Mouse (Mus musculus) liver, postnatal 0 days (tissue): ENCODE measurements around the gene Kif17. TPM values are rescaled to one million over a fixed set of nuclear protein-coding genes. Genes with fewer than 3 reads are reported as not detected.

Experiments used
- ATAC-seq: fragments of 200-750 bp; cut with Nextera tagmentation; 2 replicates; pipeline ENCODE4 v1.8.0; 2017; ENCODE audit warnings: mild to moderate bottlenecking, moderate library complexity
- DNase-seq: peaks from one replicate; pipeline ENCODE4 v3.0.0-alpha.2; 2016
- H3K27ac ChIP-seq: fragments of 300-500 bp; sonication (generic); 2 replicates; pipeline ENCODE4 v1.5.1; 2014; ENCODE audit warnings: antibody characterized with exemption, moderate library complexity, mild to moderate bottlenecking, low read depth
- H3K27me3 ChIP-seq: fragments of 300-500 bp; sonication (generic); 2 replicates; pipeline ENCODE4 v1.6.1; 2014; ENCODE audit warnings: low read length, control low read depth, mixed read lengths; ENCODE audit not compliant: insufficient read depth
- H3K36me3 ChIP-seq: fragments of 300-500 bp; sonication (generic); replicated peaks from 2 replicates; pipeline ENCODE4 v1.6.1; 2014; ENCODE audit warnings: mild to moderate bottlenecking, control low read depth, low read length, moderate library complexity, mixed read lengths; ENCODE audit not compliant: insufficient read depth
- H3K4me1 ChIP-seq: fragments of 300-500 bp; sonication (generic); 2 replicates; pipeline ENCODE4 v1.6.1; 2014; ENCODE audit warnings: antibody characterized with exemption, mild to moderate bottlenecking, control low read depth; ENCODE audit not compliant: insufficient read depth
- H3K4me2 ChIP-seq: fragments of 300-500 bp; sonication (generic); 2 replicates; pipeline ENCODE4 v1.6.1; 2014; ENCODE audit warnings: low read depth, mild to moderate bottlenecking, low read length, moderate library complexity, mixed read lengths
- H3K4me3 ChIP-seq: fragments of 300-500 bp; sonication (generic); 2 replicates; pipeline ENCODE4 v1.5.1; 2014; ENCODE audit warnings: low read depth, low read length
- H3K9ac ChIP-seq: fragments of 300-500 bp; sonication (generic); replicated peaks from 2 replicates; pipeline ENCODE4 v1.6.1; 2014; ENCODE audit warnings: mild to moderate bottlenecking, moderate library complexity
- H3K9me3 ChIP-seq: fragments of 300-500 bp; sonication (generic); 2 replicates; pipeline ENCODE4 v1.6.1; 2016; ENCODE audit warnings: mild to moderate bottlenecking, control low read depth, low read length, mixed read lengths
- CTCF ChIP-seq: sonication (generic); IDR thresholded peaks from 2 replicates; pipeline ENCODE4 v1.5.1; 2016; ENCODE audit warnings: antibody characterized with exemption, low read depth
- EP300 ChIP-seq: IDR thresholded peaks from 2 replicates; pipeline ENCODE4 v1.6.1; 2016; ENCODE audit warnings: antibody characterized with exemption, low read depth, mild to moderate bottlenecking
- WGBS: fragments of 180-500 bp; shearing (Covaris S2); extraction: QIAGEN DNeasy Blood & Tissue Kit; methylation state at CpG from one replicate; pipeline ENCODE4 v1.1.7; 2014; ENCODE audit not compliant: insufficient replicate concordance; 5-methylcytosine and 5-hydroxymethylcytosine counted together
- polyA plus RNA-seq: library from polyadenylated mRNA; unstranded; fragments of >200 nt; fragmentation: Nextera tagmentation; extraction: Ambion mirVana; gene quantifications from 2 replicates; pipeline ENCODE4 v1.2.1, GENCODE M21; 2015

Kif17 gene
- polyA plus RNA-seq, 1 experiment from 2014 or later: 0.08 TPM

DNA sequence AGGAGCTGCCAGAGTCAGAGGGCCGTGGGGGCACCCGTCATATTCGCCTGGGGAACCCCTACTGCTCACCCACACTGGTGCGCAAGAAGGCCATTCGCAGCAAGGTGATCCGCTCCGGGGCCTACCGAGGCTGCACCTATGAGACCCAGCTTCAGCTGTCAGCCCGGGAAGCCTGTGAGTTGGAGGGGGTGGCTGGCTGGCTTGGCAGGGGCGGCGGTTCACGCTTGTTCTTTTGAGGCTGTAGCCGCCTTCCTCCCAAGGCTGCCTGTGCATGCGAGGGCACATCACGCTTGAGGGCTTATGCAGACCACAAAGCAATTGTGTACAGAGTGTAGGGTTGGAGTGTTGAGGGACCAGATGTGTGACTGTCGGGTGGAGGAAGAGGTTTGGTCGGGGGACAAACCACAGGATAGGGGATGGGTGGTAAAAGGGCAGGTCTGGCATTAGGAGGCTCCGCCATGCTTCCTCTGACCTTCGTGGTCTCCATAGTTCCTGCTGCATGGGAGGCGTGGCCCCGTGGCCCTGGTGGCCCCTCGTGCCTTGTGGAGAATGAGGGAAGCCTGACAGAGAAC, 7.0 kb downstream of the Kif17 start:
- Histone ChIP-seq H3K27ac (0 out of 2 replicates have a peak overlapping the region, but pooled peaks have one; percentile 22), H3K36me3 (no peaks in the 10 kb centered on the region), H3K4me2 (peak overlapping the region; percentile 9; the same call in 1 of the 2 replicates), H3K9me3 (no peaks in the 10 kb centered on the region), H3K4me1 (peaks cover 10% of the 10 kb centered on the region; the same call in 1 of the 2 replicates), H3K9ac (no peak overlapping the region), H3K27me3 (peaks cover 5% of the 10 kb centered on the region; the same call in 1 of the 2 replicates), H3K4me3 (no peak overlapping the region)
- DNase-seq (peak; percentile 35), ATAC-seq (peak; percentile 18; the same call in 1 of the 2 replicates)
- WGBS: 33% methylated on average over 22 of the region's 22 CpGs
- no peak for TF ChIP-seq EP300
- no peak for TF ChIP-seq CTCF

DNA sequence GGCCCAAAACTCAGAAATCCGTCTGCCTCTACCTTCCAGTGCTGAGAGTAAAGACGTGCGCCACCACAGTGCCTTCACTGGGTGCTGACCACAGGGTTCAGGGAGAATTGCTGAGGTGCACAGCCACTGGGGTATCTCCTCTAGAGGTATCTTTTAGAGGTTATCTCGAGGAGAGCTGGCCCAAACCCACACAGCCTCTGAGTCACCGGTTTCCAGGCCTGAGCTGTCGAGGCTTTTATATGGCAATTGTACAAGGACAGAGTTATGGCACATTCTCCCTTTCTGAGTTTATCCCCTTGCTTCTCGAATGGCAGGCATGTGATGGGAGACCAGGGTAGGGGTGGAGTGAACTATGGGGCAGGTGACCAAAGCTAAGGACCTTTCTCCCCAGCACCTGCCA, 8.4 kb downstream of the Kif17 start:
- no peak for DNase-seq
- no peak for ATAC-seq
- Histone ChIP-seq H3K4me3 (no peak overlapping the region), H3K27me3 (0 out of 2 replicates have a peak, but pooled peaks cover 2% of the 10 kb centered on the region), H3K9me3 (no peaks in the 10 kb centered on the region), H3K9ac (no peak overlapping the region), H3K36me3 (no peaks in the 10 kb centered on the region), H3K27ac (no peak overlapping the region), H3K4me2 (no peak overlapping the region), H3K4me1 (peaks cover 12% of the 10 kb centered on the region)
- no peak for TF ChIP-seq EP300
- TF ChIP-seq CTCF: no peak
- WGBS: 57% methylated on average over 7 of the region's 7 CpGs

DNA sequence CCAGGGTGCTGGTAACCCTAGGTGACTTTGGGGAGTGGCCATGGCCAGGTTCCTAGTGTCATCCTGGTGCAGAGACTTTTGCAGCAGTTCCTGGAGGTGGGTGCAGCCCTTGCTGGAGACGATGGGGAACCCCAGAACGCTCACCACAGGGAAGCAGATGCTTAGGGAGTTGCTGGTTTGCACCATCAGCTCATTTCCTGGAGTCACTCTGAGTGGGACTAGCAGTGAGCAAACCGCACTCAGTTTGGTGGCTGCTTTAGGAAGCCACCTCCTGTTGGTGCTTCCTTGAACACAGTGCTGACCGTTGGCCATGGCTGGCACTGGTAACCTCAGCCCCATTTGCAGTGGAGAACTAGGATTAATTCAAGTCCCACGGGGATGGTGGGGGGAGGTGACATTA, 9.2 kb downstream of the Kif17 start:
- Histone ChIP-seq H3K36me3 (no peaks in the 10 kb centered on the region), H3K9me3 (no peaks in the 10 kb centered on the region), H3K27ac (no peak overlapping the region), H3K4me3 (no peak overlapping the region), H3K27me3 (0 out of 2 replicates have a peak, but pooled peaks cover 2% of the 10 kb centered on the region), H3K9ac (no peak overlapping the region), H3K4me1 (peaks cover 12% of the 10 kb centered on the region), H3K4me2 (no peak overlapping the region)
- no peak for TF ChIP-seq CTCF
- no peak for TF ChIP-seq EP300
- WGBS: 40% methylated on average over 5 of the region's 5 CpGs
- ATAC-seq (no peak), DNase-seq (peak; percentile 36)

DNA sequence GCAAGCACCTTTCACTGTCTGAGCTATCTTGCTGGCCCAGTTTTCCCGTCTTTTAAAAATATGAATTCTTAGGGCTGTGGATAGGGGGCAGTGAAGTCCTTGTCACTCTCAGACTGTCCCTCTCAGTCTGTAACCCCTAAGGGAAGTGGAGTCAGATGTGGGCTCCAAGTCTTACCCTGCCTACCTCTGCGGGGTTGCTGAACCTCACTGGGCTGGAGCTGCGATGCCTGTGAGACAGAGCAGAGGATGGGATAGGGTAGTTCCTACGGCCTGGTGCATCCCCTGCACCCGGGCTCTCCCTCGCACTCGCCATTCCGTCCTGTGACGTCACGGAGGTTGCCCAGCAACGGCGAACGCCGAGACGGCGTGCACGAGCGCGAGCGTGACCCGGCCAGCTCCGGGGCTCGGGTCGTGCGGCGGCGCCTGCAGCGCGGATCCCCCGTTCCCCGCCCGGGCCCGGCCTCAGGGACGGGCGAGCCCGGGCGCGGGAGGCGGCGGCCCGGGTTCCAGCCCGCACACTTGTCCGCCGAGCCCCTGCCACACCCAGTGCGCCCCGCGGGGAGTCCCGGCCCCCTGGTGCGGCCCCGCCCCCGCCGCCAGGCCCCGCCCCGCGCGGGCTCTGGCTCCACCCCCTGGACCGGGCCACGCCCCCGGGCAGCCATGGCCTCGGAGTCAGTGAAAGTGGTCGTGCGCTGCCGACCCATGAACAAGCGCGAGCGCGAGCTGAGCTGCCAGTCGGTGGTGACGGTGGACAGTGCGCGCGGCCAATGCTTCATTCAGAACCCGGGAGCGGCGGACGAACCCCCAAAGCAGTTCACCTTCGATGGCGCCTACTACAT, 11.8 kb downstream of the Kif17 start:
- H3K4me2 ChIP-seq: peak overlapping the region; percentile 98
- no peaks in the 10 kb centered on the region for H3K36me3 ChIP-seq
- H3K27ac ChIP-seq: no peak overlapping the region
- WGBS: under 1% methylated on average over 60 of the region's 78 CpGs
- peak overlapping the region; percentile 62 for H3K9ac ChIP-seq
- H3K4me1 ChIP-seq: peaks cover 12% of the 10 kb centered on the region
- peak overlapping the region; percentile 73 for H3K4me3 ChIP-seq
- ATAC-seq: peak; percentile 92
- 0 out of 2 replicates have a peak, but pooled peaks cover 2% of the 10 kb centered on the region for H3K9me3 ChIP-seq
- peak; percentile 90 for DNase-seq
- TF ChIP-seq EP300: no peak
- TF ChIP-seq CTCF: peak; percentile 47
- H3K27me3 ChIP-seq: 0 out of 2 replicates have a peak, but pooled peaks cover 2% of the 10 kb centered on the region

DNA sequence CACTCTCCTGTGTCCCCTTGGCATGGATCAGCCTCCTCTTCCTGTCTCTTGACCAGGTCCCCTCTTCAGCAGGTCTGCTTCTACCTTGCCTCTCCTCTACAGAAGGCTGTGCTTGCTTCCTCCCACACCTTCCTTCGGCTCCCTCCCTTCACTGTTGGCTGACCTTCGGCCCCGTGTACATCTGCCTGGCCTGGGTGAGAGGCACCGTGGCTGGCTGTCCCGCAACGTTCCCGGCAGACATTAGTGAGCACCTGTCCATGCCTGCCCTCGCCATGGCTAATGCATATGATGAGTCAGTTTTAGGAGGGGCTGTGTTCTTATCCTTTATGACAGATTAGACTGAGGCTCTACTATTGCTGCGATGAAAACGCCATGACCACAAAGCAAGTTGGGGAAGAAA, 17.6 kb downstream of the Kif17 start:
- Histone ChIP-seq H3K27me3 (no peaks in the 10 kb centered on the region), H3K9me3 (0 out of 2 replicates have a peak, but pooled peaks cover 2% of the 10 kb centered on the region), H3K4me2 (no peak overlapping the region), H3K36me3 (no peaks in the 10 kb centered on the region), H3K4me1 (peaks cover 1% of the 10 kb centered on the region; the same call in 1 of the 2 replicates), H3K27ac (no peak overlapping the region), H3K4me3 (no peak overlapping the region), H3K9ac (no peak overlapping the region)
- TF ChIP-seq CTCF: no peak
- no peak for TF ChIP-seq EP300
- ATAC-seq (no peak), DNase-seq (no peak)
- 73% methylated on average over 10 of the region's 10 CpGs for WGBS
